Mouse (Mus musculus): ENCODE measurements around the gene Adh6b.

Adh6b gene

DNA sequence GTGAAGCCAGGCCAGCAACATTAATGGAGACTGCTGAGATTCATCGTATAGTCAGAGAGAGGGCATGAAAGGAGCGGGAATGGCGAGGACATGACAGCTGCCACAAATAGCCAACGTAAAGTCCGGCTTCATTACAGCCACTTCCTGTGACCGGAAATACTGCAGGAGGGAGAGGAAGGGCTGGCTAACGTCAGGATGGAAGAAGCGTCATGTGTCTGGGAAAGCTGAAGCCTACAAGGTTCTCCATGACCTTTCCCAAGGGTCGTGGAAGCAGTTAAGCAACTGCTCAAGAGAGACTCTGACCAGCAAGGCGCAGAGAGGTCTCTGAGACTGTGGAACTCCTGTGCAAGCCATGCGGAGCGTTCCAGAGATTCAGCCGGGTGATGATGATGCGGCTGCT, at the start of gene Adh6b:
Adh6b (plus strand) TSS at position 305 of the 400 bp plus-strand sequence.
- DNase-seq, result no peak

DNA sequence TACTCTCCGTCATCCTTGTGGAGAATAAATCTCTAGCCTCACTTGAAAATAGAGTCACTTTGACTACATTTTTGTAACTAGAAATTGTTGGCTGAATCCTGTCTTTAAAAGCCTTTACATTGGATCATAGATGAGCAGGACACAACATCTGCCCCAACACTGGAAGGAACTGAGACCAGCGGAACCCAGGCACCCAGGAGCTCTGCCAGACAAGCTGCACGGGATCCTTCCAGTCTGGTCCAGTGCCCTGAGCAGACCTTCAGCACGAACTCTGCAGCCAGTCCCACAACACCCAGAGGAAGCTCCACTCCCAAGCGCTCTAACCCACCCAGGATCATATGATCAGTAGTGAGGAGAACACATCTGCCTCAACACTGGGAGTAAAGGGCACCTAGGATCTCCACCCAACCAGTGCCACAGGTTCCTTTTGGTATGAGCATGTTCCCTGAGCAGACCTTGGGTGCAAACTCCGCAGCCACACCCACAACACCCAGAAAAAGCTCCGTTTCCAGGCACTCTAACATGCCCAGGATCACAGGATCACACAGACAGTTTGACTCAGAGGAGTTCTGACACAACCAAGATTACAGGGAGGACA, 48.2 kb upstream of the Adh6b start:
- no peak for DNase-seq

DNA sequence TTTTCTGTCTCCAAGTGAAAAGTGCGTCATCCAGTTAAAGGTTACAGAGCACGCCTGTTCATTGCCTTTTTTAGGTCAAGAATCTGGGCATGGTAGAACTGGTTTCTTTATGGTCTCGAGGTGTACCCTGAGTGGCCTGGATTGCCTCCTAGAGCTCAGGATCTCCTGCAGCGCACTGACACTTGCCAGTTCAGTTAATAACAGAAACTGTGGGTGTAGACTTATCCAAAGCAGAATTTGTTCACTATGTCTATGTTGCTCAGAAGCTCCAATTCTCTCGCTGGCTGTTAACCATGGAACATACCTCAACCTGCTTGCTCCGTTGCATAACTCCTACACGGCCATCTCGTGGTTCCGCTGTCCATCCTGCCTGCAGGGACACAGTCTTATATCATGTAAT, 41.4 kb upstream of the Adh6b start:
- DNase-seq, result no peak

DNA sequence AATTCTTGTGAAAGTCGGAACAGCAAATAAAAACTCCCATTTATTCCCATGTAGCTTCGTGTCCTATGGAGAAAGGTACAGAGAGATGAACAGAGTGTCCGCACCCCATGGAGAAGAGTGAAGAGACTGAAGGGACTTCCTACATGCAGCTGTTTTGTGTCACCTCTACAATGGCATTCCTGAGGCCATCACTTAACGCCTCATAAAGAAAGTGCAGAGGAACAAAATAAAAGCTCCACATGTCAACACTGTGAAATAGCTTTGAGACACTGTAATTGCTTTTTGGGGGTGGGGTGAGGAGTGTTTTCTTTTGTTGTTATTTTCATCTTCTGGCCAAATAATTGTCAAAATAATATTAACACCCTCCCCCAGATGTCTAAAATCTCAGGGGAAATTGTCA, 38.9 kb upstream of the Adh6b start:
- no peak for DNase-seq

DNA sequence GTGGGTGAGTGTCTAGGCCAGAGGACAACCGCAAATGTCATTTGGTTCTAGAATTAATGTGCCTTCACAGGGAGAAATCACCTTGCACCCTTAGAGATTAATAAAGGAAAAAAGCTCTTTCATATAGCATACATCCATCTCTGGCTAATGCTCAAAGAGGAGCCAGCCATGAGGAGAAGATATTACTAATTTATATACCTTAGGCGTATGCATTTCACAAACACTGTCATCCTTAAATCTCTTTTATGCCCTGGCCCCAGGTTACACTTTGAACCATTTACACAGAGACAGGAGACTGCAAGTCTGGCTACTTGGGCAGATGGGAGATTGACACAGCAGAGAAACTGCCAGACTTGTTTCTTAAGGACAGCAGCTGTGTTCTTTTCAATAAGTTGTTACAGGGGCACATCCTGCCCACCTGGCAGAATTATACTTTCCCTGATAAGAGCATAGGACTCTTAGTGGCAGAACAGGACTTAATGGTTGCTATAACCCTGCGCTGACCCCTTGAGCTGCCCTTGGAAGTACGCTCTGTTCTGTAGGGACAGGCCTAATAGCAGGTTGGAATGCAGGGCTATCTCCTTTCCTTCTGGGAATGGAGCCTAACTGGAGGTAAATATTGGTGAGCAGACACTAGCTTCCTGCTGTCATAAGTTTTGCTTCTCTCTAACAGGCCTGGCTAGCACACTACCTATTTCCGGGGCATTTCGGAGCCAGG, 37.6 kb upstream of the Adh6b start:
- DNase-seq, result no peak

DNA sequence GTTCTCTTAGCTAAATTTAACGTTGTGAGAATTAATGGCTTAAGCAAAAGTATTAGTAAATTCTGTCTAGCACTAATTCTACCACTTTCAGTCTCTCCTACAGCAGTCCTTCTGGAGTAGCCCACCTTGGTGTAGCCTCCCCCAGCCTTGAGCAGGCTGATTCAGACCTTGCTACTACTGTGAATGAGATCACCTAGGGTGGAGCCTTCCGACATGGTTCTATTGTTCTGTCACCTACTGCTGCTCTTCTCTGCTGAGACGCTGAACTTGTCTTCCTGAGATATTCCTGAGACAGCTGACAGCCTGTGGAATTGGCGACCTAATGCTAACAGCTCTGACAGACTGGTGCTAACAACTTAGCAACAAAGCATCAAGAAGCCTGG, 37.1 kb upstream of the Adh6b start:
- no peak for DNase-seq

DNA sequence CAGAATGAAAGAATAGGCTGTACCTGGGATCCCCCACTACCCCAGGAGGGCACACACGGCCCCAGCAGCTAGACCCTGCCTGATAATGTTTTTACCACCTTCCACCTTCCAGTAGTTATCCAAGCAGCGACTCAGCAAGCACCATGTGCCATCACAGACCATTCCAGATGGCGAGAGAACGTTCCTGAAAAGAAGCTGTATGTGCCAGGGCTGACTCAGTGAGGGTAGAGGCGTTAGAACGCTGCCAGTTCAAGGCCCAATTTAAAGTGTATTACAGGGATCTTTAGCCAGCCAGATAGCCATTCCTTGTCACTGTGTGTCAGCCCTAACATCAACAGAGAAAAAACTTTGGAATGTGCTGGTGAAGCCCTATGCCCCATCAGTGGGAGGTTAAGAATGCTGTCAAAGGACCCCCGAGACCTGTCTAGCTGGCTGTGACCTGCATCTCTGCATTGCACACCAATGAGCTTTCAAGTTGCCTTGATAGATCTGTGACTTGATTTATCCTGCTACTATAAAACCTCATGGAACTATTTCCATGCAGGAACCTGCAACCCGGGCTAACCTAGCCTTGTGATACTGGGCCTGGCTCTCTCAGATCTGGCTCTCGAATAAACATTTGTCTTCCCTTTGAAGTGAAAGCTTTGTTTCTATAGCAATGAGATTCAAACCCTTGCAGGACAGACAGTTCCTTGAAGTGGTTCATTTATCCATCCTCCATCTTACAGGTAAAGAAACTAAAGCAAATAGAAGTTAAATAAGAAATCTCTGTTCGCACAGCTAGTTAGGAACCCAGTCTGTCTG, 35.9 kb upstream of the Adh6b start:
- no peak for DNase-seq

DNA sequence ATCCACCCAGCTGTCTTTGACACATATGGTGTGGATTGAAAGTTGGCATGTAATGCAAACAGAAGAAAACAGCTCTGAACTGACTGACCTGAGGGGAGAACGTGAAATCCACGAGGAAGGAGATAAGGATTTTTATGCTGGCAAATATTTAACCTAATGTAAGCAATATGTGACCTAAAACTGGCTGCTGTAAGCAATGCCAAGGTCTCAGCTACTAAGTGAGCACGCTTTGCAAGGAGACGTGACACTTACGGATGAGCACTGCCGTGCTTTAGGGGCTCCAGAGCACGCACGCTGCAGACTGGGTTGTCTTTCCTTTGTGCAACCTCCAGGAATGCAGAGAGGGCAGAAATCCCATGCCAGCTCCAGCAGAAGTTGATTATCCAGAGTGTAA, 35.3 kb upstream of the Adh6b start:
- no peak for DNase-seq

DNA sequence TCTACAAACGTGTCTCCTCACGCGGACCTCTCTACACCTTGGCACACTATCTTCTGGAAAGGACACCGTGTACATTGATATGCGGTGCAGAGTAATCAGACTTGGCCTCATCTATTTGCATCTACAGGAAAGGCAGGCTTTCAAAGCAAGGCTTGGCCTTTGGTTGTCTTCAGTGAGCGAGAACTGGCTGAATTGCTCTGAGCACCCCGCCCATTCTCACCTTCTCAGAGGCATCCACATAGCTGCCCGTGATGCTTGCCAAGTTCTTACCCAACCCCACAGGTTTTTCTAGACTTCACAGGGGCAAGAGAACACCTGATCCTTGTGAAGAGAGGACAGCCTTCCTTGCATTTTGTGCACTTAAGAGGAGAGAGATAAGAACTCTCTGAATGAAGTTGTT, 31.7 kb upstream of the Adh6b start:
- no peak for DNase-seq

DNA sequence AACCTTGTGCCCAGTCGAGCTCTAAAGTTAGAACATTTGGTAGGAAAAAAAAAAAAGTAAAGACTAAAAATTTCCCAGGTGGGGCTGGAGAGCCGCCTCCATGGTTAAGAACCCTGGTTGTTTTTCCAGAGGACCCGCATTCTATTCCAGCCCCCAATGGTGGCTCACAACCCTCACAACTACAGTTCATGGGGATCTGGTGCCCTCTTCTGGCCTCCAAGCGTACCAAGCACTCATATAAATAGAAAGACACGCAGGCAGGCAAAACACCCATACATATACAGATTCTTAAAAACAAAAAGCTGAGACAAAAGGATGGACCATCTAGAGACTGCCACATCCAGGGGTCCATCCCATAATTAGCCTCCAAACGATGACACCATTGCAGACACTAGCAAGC, 30.6 kb upstream of the Adh6b start:
- no peak for DNase-seq

DNA sequence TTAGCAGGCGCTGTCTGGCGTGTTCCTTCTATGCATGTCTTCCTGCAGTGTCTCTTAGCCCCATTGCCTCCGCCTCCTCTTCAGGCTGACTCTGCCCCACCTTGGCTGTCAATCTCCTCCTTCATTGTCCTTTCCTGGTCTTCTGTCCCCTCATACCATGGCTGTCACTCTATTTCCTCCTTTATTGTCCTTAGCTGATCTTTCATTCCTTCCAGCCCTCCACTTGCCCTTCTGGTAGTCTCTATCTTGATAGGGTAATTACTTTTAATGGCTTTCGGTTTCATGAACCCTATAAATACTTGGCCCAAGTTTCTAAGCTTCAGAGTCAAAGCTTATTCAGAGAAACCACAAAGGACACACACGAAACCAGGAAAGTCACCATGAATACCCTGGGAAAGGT, 28.6 kb upstream of the Adh6b start, which contains the start of gene Adh6a:
Adh6a (plus strand) TSS at position 322 of the 400 bp plus-strand sequence.
- DNase-seq, result no peak

DNA sequence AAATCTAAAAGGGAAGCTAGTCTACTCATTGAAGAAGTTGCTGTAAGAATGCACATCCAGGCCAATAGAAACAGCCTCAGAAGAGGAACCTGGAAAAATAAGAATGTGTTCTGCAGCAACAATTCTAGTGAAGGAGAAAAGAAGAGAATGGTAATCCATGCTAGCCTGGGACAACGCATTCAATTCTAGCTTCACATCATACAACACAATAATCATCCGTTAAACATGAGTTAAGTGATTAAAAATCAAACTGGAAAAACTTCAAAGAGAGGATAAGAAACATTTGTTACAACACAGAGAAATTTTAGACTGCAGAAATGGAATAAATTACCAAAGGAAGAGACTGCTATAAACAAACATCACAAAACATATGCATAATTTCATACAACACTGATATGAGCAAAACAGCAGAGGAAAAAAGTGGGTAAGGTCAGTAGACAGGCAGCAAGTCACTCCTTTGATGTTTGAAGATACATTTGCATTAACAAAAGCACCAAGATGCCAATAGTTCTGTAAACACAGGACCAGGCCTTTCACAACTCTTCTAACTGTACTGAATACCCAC, 24.6 kb upstream of the Adh6b start:
- DNase-seq, result no peak

DNA sequence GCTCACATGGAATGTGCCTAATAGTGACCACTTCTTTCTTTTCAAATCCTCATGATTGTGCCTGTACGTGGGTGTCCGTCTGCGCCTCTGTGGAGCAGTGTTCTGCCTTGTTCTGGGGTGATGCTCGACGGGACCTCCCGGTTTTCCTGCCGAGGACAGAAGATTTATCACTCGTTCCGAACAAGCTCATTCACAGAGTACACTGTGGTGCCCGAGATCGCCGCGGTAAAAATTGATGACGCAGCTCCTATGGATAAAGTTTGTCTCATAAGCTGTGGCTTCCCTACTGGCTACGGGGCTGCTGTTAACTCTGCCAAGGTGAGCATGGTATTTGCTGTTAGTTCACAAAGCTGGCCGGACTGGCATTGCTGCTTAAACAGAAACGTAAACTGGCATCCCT, 16.6 kb upstream of the Adh6b start:
- DNase-seq, result no peak

DNA sequence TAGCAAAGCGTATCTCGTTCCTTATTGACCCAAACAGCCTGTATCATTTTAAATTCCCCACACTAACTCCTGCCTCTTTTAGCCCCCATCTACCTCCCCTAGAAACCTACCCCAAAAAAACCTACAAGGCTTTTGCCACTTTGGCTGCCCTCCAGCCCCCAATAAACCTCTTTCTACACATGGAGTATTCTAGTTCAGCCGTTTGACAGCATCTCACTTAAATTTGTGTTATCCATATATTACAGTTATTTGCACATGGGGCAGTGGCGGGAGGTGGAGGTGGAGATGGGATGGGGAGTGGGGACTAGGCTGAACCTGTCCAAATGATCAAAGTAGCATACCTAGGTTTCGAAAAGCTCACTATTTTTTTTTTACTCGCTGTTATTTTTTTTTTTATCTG, 16.1 kb upstream of the Adh6b start:
- DNase-seq, result no peak

DNA sequence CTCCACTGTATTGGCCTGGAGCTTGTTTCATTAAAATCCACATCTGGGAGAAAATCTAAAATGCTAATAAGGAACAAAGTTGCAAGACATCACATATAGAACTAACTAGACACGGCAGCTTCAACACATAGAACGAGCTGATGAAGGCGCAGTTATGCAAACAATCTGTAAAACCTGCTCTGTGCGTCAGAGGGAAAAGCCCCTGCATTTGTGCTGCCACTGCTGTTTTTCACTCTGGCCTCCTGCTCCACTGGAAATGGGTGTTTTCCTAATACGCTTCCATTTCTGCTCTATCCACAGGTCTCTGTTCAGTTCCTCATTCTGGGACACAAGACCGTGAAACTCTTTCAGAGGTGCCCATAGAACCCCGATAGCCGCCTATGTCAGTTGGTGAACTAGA, 7.7 kb upstream of the Adh6b start:
- DNase-seq, result no peak

DNA sequence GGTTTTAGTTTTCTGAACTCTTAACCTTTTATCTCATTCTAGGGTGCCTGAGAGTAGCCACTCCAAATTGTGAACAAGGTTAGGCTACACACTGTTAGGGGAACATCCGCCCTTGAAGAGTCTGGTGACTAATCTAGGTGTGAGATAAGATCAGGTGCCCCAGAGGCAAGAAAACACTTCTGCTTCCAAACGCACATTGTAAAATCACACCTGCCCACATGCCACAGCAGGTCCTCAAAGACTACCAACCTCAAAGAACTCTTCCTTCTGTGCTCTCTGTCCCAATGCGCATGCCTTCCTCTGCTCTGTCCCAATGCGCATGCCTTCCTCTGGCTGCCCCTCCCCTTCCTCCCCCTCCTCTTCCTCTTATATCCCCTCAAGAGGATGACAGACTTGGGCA, 7.3 kb upstream of the Adh6b start:
- DNase-seq, result no peak

DNA sequence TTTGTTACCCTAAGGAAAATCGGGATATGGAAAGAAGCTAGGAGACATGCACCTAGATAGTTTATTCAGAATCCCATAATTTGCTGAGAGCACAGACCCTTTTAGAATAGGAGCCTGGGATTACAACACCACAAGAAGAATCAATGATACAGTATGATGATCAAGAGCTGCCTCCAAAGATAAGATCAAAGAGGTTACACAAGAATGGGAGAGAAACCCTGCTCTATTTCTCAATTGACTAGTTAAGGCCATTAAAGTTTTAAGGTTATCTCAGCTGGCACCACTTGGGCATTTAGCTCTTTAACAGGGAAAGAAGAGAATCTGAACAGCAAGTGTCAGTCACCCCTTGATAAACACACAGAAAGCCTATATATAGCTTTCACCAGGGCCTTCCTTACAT, 6.0 kb upstream of the Adh6b start:
- no peak for DNase-seq

DNA sequence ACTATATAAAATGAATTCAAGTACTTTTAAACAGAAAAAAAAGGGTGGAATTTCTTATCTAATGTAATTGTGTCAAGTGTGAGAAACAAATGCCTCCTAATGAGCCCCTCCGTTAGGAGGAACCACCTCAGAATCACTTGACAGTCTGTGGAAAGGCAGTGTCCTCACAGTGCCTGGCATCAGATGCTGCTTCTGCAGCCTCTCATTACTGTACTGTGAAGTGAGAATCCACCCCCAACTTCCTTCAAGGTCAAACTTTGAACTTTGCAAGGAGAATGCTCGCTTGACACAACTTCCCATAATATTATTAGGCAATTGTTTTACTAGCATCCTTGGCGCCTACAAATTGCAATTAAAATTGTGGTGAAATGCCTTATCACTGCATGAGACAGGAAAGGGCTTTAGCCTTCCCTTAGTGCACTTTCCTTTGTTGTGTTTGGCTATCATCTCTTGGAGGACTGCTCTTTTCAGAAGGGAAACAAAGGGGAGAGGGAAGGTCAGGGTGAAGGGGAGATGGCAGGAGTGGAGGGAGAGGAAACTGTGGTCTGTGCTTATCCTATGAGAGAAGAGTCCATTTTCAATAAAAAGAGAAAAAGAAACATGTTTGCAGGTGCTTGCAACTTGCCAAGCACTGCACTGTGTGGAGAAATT, 5.3 kb upstream of the Adh6b start:
- no peak for DNase-seq

DNA sequence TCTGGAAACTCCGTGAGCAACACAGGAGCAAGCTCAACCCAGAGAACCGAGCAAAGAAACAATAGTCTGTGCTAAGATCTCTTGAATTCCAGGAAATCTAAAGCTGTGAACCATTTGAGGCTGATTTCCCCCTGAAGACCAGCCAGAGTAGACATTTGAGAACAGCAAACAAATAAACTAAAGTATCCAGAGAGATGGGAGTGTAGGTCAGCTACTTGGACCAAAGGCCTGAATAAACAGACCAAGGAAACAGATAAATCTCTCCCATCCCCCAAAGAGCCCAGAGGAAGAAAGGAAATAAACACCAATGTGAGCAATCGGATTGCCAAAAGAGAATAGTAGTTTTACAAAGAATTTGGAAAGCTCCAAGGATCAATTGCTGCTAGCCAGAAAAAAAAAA, 5.5 kb downstream of the Adh6b start:
- DNase-seq, result no peak

DNA sequence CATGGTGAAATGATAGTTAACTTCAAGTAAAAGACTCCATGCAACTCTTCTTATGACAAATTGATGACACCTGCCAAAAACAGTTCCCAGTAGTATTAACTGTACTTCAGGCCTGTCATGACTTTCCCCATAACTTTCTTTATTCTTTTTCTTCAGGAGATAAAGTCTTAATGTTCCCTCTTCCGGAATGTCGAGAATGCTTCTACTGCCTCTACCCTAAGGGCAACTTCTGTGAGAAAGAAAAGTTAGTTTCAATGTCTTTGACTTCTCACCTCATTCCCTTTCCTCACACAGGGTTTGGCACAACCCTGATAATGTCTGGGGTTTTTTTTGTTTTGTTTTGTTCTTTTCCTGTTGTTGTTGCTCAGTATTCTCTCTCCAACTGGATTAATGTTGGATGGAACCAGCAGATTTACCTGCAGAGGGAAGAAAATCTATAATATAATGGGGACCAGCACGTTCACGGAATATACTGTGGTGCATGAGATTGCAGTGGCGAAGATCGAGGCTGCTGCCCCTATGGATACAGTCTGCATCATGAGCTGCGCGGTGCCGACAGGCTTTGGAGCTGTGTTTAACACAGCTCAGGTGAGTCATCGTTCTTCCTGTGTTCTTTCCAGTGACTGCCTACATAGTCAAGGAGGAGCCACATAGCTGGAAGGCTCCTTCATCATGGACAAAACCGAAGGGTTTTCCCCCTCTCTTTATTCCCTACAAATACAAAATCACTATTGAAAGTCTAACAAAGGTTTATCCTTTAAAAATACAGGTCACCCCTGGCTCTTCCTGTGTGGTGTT, 10.6 kb downstream of the Adh6b start:
- no peak for DNase-seq

DNA sequence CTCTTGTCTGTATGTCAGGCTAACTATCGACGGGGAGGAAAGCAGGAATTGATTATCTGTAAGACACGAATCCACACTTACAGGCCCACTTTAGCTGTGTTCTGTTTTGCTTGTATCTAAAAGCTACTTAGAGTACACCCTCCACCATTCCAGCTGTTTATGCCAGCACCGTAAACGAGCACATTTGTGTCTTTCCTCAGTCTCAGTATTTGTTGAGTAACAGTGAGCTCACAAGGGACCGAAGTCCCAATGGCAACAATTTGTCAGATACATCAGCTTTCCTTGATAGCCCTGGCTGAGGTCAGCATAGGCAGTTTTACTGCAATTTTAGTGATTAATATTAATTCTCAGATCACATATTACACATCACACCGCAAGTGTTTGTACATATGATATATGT, 17.3 kb downstream of the Adh6b start:
- no peak for DNase-seq

DNA sequence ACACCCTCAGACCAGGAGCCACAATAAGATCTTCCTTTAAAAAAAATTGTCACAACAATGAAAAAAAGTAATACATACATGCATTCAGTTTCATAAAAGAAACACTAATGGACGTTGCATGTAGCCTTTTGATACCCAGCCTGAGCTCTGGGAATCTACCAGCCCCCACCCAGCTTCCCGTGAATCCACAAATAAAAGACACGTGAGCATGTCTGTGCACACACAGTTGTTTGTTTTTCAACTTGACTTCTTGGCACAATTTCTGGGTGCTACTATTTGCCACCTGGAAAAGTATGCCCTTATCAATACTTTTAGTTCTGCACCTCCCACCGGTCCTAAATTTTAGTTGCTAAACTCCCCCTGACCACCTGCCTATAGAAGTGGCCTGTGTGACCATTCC, 19.1 kb downstream of the Adh6b start:
- DNase-seq, result no peak
